Mouse (Mus musculus) frontal cortex, postnatal 14 days (tissue): ENCODE measurements around the gene Mlkl.

Experiments
- DNase-seq, 2 experiments: peaks; one replicate each; pipeline ENCODE4 v3.0.0; 2022; ENCODE audit warnings: low spot score in 2 of 2

Gene Mlkl

DNA sequence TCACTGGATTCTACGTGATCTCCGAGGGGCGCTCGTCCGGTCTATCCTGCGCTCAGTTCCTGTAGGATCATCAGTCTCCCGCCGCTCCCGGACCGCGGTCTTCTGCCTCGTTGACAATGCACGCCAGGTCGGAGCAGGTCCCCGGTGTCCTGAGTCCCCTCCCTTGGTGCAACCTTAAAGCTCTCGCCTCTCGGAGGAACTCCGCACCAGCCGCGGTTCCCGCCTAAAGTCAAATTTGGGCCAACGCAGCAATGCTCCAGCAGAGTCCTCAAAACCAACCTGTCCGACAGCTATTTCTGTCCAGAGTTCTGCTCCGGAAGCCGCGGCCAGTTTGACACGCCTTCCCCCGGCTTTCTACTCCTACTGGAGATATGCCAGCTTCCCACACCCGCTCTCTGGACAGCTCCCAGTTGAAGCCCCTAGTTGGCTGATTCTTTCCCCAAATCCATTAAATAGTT is at the start of gene Mlkl:
Gene Mlkl, minus strand, starts transcription at position 288 of the 458 bp plus-strand sequence.
- no peak for DNase-seq

DNA sequence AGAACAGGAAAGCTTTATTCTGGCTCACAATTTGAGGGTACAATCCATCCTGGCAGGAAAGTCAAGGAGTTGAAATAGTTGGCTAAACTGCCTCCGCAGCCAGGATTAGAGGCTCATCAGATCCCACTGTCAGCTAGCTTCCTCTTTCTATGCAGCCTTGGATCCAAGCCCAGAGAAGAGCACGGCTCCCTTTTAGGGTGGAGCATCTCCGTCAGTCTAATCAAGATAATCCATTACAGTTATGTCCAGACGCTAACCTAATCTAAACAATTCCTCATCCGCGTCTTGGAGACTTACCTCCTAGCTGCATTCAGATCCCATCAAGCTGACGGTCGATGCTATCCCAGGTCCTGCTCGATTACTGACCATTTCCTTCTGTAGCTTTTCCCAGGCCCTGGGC is 47.9 kb upstream of the Mlkl start:
- no peak for DNase-seq

DNA sequence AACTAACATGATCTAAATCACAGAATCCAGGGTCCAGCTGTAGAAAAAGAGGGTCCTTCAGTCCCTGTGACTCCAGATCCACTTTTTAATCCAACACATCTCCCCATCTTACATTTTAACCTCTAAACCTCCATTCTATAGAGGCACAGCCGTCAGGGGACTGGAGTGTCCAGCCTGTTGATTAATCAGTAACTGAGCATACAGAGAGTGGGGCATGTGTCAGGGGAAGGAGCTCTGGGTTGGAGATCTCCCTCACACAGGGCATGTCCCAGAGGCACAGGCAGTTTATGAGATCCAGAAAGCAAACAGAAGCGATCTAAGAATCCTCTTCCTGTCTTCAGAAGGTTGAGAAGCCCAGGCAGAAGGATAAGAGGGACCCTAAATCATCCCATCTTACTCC is 46.7 kb upstream of the Mlkl start:
- DNase-seq = no peak

DNA sequence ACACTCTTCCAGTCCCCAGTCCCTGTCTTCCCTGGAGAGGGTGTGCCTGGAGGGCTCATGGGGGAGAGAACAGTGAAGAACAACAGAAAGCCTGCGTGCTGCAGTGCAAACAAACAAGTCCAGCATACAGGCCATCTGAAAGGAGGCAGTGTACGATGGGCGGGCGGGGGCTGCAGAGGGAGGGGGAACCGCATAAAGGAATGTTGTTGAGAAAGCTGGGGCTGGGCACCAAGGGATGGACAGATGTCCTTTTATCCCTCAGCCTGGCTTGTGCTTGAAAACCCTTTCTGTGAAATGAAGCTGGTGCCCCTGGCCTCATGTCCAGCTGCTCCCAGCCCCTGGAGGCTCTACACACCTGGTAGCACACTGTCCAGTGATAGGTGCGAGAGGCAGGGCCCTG is 37.2 kb upstream of the Mlkl start:
- no peak for DNase-seq

DNA sequence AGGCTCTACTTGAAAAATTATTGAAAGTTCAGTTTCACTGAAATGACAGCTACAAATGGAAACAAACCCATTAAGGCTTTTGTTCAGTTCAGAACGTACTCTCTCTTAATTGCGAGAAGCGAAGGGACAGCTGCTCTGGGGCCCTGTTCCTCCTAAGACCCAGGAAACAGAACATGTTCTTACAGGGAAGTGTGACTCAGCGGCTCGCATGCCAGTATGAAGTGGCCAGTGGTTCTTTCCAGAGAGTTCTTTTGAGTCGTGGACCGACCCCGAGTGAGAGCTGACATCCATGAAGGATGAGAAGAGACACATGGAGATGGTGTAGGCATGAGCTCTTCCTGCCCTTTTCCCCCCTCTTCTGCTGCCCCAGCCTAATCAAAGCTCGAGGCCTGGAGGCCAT is 31.7 kb upstream of the Mlkl start:
- DNase-seq = no peak

DNA sequence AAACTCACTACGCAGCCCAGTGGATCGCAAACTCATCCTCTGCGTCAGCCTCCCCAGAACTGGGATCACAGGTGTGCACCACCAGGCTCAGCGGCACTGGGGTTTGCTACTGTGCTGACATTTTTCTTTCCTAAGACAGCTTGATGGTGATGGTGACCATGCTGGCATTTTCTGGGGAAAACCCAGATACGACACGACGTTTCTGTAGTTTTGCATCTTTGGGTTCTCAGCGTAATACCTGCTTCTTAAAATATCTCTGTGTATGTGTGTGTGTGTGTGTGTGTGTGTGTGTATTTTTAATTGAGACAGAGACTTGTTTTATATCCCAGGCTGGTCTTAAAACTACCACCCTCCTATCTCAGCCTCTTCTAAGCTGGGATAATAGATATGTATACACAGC is 29.4 kb upstream of the Mlkl start:
- no peak for DNase-seq

DNA sequence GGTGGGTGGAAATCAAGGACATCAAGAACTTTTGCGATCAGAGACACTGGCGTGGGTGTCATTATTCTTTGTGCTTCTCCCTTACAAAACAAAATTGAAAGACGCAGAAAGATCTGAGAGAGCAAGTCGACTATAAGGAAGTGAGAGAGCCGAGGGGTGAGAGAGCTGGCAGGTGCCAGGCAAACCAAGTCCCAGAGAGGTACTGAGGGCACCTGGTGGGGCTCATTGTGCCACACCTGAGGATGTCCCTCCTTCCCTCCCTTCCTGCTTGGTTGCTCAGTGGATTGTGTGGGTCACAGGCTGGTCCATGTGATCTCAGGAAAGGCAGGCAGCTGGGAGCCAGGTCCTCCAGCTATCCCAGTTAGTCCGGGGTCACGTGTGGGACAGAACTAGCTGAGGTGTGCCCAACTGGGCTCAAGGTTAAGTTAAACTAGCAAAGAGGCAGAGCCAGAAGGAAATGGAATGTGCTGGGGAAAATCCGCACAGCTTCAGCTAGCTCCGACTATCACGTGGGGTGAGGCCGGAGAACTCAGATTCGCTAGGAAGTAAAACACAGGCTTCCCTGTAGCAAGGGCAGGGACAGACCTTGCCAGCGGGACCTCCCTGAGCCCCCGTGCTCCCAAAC is 28.7 kb upstream of the Mlkl start:
- DNase-seq = no peak

DNA sequence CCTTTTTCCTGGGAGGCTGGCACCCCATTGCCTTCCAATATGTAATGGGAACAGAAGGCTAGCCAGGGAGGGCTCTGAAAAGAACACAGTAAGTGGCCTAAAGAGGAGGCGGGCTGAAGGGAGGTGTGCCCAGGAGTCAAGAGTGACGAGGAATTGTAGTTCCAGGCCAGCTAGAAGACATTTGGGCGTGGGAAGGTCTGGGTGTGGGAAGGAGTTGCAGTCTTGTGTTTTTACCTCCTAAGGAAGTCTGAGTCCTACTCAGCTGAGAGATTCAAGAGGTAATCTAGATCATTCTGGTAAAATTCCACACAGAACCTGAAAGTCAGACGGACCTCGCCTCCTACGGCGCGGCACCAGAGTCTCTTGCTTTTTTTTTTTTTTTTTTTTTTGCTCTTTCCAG is 25.5 kb upstream of the Mlkl start:
- DNase-seq = no peak

- DNase-seq = no peak
Measured at GRCm38 (mm10) chr8:111360579-111361209, 22.7 kb upstream of the Mlkl start.

DNA sequence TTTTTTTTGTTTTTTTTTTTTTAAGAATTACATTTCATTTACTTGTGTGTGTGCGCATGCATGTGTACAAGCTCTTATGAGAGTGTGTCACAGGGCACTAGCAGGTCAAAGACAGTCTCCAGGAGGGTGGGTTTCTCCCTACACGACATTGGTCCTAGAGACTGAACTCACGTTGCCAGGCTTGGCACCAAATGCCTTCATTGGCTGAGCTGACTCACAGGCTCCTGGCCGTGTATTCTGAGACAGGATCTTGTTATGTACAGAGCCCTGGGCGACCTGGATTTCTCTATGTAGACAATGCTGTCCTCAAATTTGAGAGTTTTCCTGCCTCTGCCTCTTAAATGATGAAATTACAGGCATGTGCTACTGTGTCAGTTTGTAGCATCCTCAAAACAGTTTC is 22.0 kb upstream of the Mlkl start:
- no peak for DNase-seq

DNA sequence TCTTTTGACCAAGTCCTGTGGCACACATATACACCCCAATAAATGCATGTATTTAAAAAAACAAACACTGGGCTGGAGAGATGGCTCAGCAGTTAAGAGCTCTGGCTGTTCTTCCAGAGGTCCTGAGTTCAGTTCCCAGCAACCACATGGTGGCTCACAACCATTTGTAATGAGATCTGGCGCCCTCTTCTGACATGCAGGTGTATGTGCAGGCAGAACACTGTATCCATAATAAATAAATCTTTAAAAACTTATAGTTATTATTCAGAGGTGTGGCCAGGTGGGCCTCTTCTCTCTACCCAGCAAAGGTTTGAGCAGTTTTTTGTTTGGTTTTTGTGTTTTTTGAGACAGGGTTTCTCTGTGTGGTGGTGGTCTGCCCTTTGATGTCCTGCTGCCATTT is 20.9 kb upstream of the Mlkl start:
- no peak for DNase-seq

DNA sequence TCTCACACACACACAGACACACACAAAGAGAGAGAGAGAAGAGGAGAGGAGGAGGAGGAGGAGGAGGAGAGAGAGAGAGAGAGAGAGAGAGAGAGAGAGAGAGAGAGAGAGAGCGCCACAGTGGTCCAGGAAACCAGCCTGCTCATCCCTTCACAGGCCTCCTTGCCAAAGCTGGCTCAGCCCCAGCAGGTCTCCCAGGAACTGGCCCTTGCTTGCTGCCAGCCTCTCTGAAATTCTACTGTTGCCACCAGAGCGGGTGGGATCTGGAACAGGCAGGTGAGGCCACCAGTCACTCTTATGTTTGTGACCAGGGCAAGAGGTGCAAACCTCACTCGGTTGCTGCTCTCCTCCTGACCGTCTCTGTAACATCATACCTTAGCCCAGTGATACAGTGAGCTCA is 19.5 kb upstream of the Mlkl start:
- no peak for DNase-seq

- peak in 1 of 2 experiments; percentile 42 for DNase-seq
Measured at GRCm38 (mm10) chr8:111353497-111353896, 15.5 kb upstream of the Mlkl start.

DNA sequence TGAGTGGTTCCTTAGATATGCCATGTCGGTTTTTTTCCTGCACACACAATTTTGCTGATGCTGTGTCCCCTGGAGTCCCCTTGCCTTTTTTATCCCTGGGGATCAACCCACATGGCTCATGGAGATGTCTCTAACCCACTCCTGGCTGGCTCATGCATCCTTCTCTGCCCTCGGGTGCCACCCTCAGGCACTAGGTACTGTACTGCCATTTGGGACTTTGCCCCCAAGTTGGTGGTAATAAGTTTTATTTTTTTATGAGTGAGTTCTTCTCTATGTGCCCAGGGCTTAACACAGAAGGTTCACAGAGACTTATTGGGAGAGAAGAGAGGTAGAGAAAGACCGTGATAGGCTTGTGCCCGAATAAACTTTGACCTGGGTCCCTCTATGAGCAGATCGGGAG is 14.3 kb upstream of the Mlkl start:
- DNase-seq = no peak

DNA sequence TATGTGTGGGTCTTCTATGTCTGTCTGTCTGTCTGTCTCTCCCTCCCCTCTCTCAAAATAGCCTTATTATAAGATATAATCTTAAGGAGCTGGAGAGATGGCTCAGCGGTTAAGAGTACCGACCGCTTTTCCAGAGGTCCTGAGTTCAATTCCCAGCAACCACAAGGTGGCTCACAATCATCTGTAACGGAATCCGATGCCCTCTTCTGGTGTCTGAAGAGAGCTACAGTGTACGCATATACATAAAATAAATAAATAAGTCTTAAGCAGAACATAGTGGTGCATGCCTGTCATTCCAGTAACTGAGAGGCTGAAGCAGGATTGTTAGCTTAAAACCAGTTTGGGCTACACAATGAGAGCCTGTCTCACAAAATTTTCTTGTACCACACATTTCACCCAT is 12.6 kb upstream of the Mlkl start:
- DNase-seq = no peak

DNA sequence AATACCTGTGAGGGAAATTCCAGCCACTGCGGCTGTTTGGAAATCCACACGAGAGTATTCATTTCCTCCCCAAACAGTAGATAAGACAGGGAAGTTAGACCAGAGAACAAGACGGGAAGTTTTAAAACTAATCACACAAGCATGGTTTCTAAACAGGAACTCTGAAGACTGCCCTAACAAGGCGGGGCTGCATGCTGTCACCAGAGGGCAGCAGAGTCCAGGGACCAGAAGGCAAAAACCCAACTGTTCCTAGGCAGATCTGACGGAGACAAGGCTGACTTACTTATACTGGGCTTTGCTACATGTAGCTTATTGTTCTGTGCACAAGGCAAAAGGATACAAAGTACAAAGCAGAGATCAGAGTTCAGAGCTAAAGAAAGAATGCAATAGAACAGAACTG is 5.2 kb upstream of the Mlkl start:
- peak; percentile 58 to 79 for DNase-seq

DNA sequence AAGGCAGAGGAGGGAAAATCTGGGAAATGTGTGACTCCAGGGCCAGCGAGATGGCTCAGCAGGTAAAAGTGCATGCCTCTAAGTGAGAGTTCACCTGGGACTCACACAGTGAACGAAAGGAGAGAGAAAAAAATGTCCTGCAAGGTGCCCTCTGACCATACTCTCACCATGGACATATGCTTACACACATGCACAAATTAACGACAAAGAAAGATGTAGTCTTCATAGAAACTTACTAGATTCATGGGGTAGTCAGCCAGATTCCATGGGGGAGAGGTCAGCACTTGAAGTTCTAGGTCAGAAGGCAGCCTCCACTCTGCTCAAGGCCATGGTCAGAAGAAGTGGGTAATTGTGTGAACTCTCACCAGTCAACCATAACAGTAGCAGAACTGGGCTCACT is 2.2 kb upstream of the Mlkl start:
- no peak for DNase-seq

DNA sequence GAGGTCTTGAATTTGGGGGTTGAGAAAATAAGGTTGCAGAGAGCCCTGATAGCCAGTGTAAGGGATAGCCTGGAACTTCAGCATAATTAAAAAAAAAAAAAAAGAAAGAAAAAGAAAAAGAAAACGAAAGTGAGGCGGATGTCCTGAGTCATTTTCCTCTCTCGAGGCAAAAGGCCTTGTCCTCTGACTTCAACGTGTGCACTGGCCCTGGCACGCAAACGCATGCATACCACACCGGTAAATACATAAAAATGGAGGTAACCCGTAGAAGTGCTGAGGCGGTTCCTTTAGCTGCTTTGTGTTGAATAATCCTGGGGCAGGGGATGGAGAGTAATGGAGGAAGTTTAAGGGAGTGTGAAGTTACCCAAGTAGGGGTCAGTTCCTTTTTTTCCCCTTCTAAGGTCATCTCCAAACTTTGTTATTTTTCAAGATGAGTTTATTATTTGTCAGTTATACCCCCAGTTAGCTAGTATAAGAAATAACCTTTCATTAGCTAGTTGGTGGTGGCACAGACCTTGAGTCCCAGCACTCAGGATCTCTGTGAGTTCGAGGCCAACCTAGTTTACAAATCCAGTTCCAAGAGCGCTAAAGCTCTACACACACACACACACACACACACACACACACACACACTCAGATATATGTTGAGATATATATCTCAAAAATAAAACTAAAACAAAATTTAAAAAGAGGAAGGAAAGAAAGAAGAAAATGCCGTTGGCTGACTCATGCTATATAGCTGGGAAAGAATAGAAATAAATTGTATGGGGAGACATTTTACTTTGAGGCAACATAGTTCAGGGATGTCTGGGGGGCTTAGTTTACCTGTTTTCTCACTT is 612 bp upstream of the Mlkl start:
- DNase-seq = no peak

GRCm38 (mm10) chr8:111337311-111337889 is 577 bp downstream of the Mlkl start:
- DNase-seq = no peak

- no peak for DNase-seq
Measured at GRCm38 (mm10) chr8:111336692-111337091, 1.3 kb downstream of the Mlkl start.

- DNase-seq = no peak
Measured at GRCm38 (mm10) chr8:111325222-111325790, 12.7 kb downstream of the Mlkl start.

DNA sequence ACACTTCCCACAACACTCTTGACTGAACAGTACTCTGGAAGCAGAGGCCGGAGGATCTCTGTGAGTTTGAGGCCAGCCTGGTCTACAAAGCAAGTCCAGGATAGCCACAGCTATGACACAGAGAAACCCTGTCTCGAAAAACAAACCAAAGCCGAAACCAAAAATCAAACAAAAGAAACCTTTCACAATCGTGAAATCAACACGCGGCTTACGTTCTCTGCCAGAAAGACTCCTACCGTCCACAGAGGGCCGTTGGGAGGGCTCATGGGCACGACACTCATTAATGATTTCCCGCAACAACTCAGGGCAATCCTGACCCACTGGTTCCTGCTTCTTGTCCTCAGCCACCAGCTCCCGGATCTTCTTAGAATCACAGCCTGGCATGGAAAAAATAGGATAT is 23.2 kb downstream of the Mlkl start:
- no peak for DNase-seq
